Mouse (Mus musculus) midbrain, embryonic 16.5 days (tissue): Measurements from ENCODE around the gene Slc1a7. TPM values are rescaled to one million over a fixed set of nuclear protein-coding genes. Genes with fewer than 3 reads are reported as not detected.
A peak's percentile ranks its signal among the peaks of the same experiment; 100 is the strongest.

Experiments
- ATAC-seq: fragments of 200-750 bp; cut with Nextera tagmentation; 2 replicates; pipeline ENCODE4 v1.8.0; 2017; ENCODE audit warnings: moderate TSS enrichment
- H3K27ac ChIP-seq: fragments of 300-500 bp; sonication (generic); 2 replicates; pipeline ENCODE4 v1.5.1; 2014; ENCODE audit warnings: mild to moderate bottlenecking, low read length, mixed read lengths
- H3K27me3 ChIP-seq: fragments of 300-500 bp; sonication (generic); 2 replicates; pipeline ENCODE4 v1.6.1; 2014; ENCODE audit warnings: low read depth, low read length, mixed read lengths; ENCODE audit not compliant: control insufficient read depth, insufficient read depth
- H3K36me3 ChIP-seq: fragments of 300-500 bp; sonication (generic); 2 replicates; pipeline ENCODE4 v1.6.1; 2014; ENCODE audit warnings: mild to moderate bottlenecking, low read length, moderate library complexity, mixed read lengths; ENCODE audit not compliant: control insufficient read depth, insufficient read depth
- H3K4me1 ChIP-seq: fragments of 300-500 bp; sonication (generic); 2 replicates; pipeline ENCODE4 v1.6.1; 2014; ENCODE audit warnings: mild to moderate bottlenecking, low read length, mixed read lengths; ENCODE audit not compliant: control insufficient read depth, insufficient read depth
- H3K4me2 ChIP-seq: fragments of 300-500 bp; sonication (generic); 2 replicates; pipeline ENCODE4 v1.6.1; 2014; ENCODE audit warnings: mild to moderate bottlenecking, low read length, mixed read lengths
- H3K4me3 ChIP-seq: fragments of 300-500 bp; sonication (generic); 2 replicates; pipeline ENCODE4 v1.5.1; 2014; ENCODE audit warnings: low read depth, mild to moderate bottlenecking, low read length, moderate library complexity, mixed read lengths
- H3K9ac ChIP-seq: fragments of 300-500 bp; sonication (generic); 2 replicates; pipeline ENCODE4 v1.6.1; 2014; ENCODE audit warnings: low read depth, low read length, mixed read lengths
- H3K9me3 ChIP-seq: fragments of 300-500 bp; sonication (generic); replicated peaks from 2 replicates; pipeline ENCODE4 v1.6.1; 2014; ENCODE audit warnings: mild to moderate bottlenecking, low read length, mixed read lengths; ENCODE audit not compliant: control insufficient read depth, poor library complexity, severe bottlenecking
- WGBS: fragments of 180-500 bp; shearing (Covaris S2); extraction: QIAGEN DNeasy Blood & Tissue Kit; methylation state at CpG from one replicate; pipeline ENCODE4 v1.1.7; 2014; 5-methylcytosine and 5-hydroxymethylcytosine counted together
- polyA plus RNA-seq: library from polyadenylated mRNA; unstranded; fragments of >200 nt; fragmentation: Nextera tagmentation; extraction: Ambion mirVana; gene quantifications from 2 replicates; pipeline ENCODE4 v1.2.1, GENCODE M21; 2015

The Slc1a7 gene
- 0.15 TPM in 1 of 2 replicates, not detected in the other for polyA plus RNA-seq

DNA sequence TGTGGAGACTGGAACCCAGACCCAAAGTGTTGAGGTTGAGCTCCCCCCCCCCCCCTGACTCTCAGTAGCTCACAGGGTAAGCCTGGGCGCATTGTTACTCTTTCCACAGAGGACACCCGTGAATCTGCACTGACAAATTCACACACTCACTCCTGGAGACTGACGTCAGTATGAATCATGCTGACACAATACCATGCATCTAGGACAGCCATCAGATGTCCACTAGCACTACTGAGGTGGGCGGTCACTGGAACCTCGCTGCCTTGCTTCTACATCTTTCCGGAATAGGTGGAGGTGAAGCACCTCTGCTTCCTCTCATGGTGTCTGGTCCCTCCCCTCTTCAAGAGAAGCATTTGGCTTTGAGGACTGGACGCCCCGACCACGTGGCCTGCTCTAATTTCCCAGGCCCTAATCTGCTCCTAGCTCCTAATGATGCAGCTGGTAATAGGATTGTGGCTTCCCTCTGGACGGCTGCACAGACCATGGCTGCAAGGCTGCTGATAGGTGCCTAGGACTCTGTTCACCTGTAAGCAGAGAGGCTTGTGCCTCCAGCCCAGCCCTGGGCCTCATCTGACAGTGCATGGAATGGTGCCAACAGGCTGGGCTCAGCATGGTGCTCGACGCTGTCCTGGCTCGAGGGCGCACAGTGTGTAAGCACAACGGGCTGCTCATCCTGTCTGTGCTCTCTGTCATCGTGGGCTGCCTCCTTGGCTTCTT lies at the start of gene Slc1a7:
Slc1a7 (plus strand) TSS at position 367 of the 717 bp plus-strand sequence.
- Histone ChIP-seq H3K27me3 (no peaks in the 10 kb centered on the region), H3K4me1 (no peaks in the 10 kb centered on the region), H3K36me3 (no peaks in the 10 kb centered on the region), H3K9ac (no peak within 1 kb of the TSS), H3K9me3 (no peaks in the 10 kb centered on the region), H3K4me3 (no peak within 1 kb of the TSS), H3K27ac (no peak within 1 kb of the TSS), H3K4me2 (no peak within 1 kb of the TSS)
- no peak for ATAC-seq
- 68% methylated on average over 16 of the region's 16 CpGs for WGBS

DNA sequence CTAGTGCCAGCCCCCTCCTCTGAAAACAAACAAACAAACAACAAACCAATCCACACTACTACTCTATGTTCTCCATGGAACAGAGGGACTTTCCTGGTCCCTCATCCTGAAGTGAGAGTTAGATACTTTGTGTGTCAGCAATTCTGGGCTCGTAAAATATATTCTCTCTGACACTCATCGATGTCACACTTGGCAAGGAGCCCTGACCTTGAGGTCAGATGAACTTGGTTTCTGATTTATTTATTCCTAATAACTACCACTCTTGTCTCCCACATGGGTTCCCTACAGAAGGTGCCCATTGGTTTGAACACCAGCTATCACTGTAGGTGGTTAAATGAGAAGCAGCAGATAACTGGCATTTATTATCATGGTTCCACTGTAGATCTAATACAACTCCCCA lies 47.8 kb upstream of the Slc1a7 start:
- Histone ChIP-seq H3K9me3 (no peaks in the 10 kb centered on the region), H3K36me3 (no peaks in the 10 kb centered on the region), H3K27me3 (no peaks in the 10 kb centered on the region), H3K4me1 (peaks cover 12% of the 10 kb centered on the region), H3K9ac (no peak overlapping the region), H3K4me3 (no peak overlapping the region), H3K27ac (no peak overlapping the region), H3K4me2 (no peak overlapping the region)
- ATAC-seq = no peak
- 94% methylated on average over 2 of the region's 2 CpGs for whole genome bisulfite sequencing

DNA sequence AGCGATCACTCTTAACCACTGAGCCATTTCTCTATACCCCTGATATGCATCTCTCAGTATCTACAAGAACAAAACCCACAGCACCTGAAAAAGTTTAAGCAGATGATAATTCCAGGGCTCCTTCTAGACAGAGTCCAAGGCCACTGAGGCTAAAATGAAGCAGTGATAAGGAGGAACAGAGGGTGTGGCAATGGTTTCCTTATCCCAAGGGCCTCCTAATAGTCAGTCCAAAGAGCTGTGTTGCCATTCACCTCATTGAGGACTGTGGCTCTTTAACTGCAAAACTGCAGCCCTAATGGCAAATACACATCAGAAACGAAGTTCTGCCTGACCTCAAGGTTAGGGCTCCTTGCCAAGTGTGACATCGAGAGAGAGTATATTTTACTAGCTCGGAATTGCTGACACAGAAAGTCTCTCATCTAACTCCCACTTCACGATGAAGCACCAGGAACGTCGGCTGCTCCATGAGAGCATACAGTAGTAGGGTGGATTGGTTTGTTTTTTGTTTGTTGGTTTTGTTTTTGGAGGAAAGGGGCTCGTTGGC lies 46.9 kb upstream of the Slc1a7 start:
- Histone ChIP-seq H3K4me2 (no peak overlapping the region), H3K9me3 (no peaks in the 10 kb centered on the region)
- 86% methylated on average over 8 of the region's 8 CpGs for WGBS

DNA sequence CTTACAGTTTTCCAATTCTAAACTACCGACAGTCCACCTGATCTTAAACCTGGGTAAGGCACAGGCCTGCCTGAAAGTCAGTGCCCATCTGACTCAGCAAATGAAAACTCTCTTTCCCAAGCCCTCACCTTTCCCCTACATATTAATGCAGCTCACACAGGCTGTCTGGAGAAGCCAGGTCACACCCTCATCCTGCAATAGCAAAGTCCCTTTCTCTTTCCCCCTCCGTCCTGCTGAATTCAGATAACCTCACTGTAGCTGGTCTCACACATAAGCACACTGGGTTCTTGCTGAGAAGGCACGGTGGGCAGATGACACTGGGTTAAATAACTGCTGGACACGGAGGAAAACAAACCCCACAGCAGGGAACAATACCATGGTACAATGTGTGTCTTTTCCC lies 46.2 kb upstream of the Slc1a7 start:
- Histone ChIP-seq H3K4me2 (no peak overlapping the region), H3K4me3 (no peak overlapping the region), H3K9ac (no peak overlapping the region), H3K9me3 (no peaks in the 10 kb centered on the region), H3K36me3 (no peaks in the 10 kb centered on the region), H3K27ac (no peak overlapping the region), H3K4me1 (peaks cover 12% of the 10 kb centered on the region), H3K27me3 (no peaks in the 10 kb centered on the region)
- no peak for ATAC-seq
- WGBS = 54% methylated on average over 4 of the region's 4 CpGs

More for the DNA sequence above, 46.9 kb upstream of the Slc1a7 start:
- peaks cover 12% of the 10 kb centered on the region for H3K4me1 ChIP-seq
- no peak overlapping the region for H3K4me3 ChIP-seq
- H3K36me3 ChIP-seq = no peaks in the 10 kb centered on the region
- no peaks in the 10 kb centered on the region for H3K27me3 ChIP-seq
- no peak overlapping the region for H3K9ac ChIP-seq
- ATAC-seq = no peak
- no peak overlapping the region for H3K27ac ChIP-seq

DNA sequence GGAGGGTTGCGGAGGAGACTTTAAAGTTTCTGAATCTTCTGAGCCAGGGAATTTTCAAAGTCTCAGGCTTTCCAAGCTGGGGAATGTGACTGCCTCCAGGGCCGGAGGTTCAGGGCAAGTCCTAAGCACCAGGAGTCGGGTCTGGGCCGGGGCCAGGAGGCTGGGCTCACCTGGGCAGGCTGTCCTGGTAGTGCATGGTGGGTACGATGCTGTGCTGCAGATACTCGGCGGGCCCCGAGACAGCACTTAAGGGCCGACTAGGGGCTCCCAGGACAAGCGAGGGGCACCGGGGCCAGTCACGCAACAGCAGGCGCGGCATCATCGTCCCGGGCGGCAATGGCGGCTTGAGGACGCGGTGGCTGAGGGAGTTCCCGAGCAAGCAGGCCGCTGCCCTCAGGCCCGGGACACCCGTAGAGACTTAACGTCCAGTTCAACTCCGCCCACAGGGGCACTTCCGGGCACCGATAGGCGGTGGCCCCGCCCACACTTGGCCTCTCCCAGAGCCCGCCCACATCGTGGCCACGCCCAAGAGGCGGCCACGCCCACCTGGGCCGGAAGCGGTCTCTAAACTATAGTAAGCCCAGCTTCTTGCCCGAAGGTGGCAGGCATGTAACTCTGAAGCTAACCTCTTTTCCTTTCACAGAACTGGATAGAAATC lies 44.9 kb upstream of the Slc1a7 start, which contains the start of gene Cpt2:
Cpt2 (minus strand) TSS at position 466 of the 658 bp plus-strand sequence.
- peak; percentile 95 for ATAC-seq
- WGBS = 2% methylated on average over 38 of the region's 38 CpGs
- Histone ChIP-seq H3K9ac (peak within 1 kb of the TSS; percentile 87), H3K27me3 (no peaks in the 10 kb centered on the region), H3K27ac (peak within 1 kb of the TSS; percentile 55; the same call in 1 of the 2 replicates), H3K4me3 (peak within 1 kb of the TSS; percentile 63), H3K4me2 (peak within 1 kb of the TSS; percentile 90), H3K9me3 (no peaks in the 10 kb centered on the region), H3K36me3 (no peaks in the 10 kb centered on the region), H3K4me1 (peaks cover 12% of the 10 kb centered on the region)

DNA sequence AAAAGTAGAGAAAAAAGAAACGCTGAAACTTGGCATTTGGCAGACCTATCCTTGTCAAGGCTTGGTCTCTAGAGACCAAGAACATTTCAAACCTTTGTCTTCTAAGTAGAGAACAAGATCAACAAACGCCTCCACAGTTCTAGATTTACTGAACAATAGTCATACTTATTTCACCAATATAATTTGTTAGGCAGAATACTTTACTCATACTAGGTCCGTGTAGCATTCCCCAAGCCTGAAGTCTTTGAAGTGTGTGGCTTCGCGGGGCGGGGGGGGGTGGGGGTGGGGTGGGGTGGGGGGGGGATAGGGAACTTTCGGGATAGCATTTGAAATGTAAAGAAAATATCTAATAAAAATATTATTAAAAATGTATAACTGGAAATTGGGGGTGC lies 44.3 kb upstream of the Slc1a7 start:
- Histone ChIP-seq H3K27ac (no peak overlapping the region), H3K9me3 (no peaks in the 10 kb centered on the region), H3K4me2 (peak overlapping the region; percentile 90), H3K27me3 (no peaks in the 10 kb centered on the region), H3K4me1 (peaks cover 12% of the 10 kb centered on the region), H3K4me3 (peak overlapping the region; percentile 63), H3K9ac (no peak overlapping the region; the same call in 1 of the 2 replicates), H3K36me3 (no peaks in the 10 kb centered on the region)
- ATAC-seq = peak; percentile 47; the same call in 1 of the 2 replicates
- 49% methylated on average over 7 of the region's 7 CpGs for WGBS

DNA sequence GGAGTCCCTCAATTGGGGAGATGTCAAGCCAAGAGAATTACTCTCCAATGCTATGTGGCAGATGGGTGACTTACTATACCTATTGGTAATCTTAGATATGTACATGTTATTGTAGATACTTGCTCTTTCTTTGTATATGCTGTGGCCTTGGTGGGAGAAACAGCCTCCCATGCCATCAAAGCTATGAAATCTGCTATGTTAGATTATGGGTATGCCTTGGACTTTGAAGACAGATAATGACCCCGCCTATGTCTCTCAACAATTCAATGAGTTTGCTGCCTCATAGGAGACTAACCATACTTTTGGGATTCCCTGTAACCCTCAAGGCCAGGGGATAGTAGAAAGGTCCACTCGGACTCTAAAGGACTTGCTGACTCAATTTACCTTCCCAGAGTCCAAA lies 39.9 kb upstream of the Slc1a7 start:
- no peak for ATAC-seq
- Histone ChIP-seq H3K9me3 (no peaks in the 10 kb centered on the region), H3K27me3 (no peaks in the 10 kb centered on the region), H3K9ac (no peak overlapping the region), H3K4me1 (peaks cover 5% of the 10 kb centered on the region; the same call in 1 of the 2 replicates), H3K4me3 (no peak overlapping the region), H3K36me3 (no peaks in the 10 kb centered on the region), H3K27ac (no peak overlapping the region), H3K4me2 (no peak overlapping the region)
- WGBS = 70% methylated on average over 2 of the region's 2 CpGs

DNA sequence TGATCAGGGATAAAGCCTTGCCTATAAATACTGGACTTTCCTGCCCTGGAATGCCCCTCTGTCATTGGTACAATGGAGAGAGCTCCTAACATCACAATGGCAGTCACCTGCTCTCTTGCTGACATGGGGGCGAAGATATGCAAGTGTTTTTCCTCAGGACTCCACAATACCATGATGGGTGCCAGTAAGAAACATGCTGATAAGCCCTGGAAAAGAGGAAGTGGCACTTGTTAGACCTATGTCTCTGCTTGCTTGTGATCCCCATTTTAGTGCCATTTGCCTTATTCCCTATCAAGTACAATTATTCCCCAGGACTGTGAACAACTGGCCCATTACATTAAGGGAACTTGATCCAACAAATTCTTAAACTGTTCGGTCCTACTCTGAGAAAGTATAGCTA lies 39.4 kb upstream of the Slc1a7 start:
- Histone ChIP-seq H3K9me3 (no peaks in the 10 kb centered on the region), H3K36me3 (no peaks in the 10 kb centered on the region), H3K27ac (no peak overlapping the region), H3K4me1 (peaks cover 2% of the 10 kb centered on the region; the same call in 1 of the 2 replicates), H3K9ac (no peak overlapping the region), H3K27me3 (no peaks in the 10 kb centered on the region), H3K4me2 (no peak overlapping the region), H3K4me3 (no peak overlapping the region)
- no peak for ATAC-seq
- WGBS = 79% methylated on average over 2 of the region's 2 CpGs

DNA sequence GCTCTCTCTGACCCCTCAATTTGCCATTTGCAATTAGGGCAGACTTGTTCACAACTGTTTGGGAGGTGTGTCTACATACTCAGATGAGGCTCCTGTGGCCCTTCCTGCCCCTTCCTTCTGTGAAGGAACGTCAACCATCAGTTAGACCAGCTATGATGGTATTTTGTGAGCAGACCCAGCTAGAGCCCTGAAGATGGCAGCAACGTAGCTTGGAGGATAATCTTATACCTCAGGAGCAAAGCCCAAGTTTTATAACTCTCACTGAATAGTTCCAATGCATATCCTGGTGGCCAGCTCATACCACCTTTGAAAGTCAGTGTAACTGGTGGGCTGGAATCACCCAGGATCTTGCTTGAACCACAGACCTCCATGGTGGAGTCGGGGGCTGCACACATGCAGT lies 36.7 kb upstream of the Slc1a7 start:
- Histone ChIP-seq H3K4me3 (no peak overlapping the region), H3K9ac (no peak overlapping the region), H3K4me2 (no peak overlapping the region), H3K9me3 (no peaks in the 10 kb centered on the region), H3K27ac (no peak overlapping the region), H3K4me1 (no peaks in the 10 kb centered on the region), H3K27me3 (no peaks in the 10 kb centered on the region), H3K36me3 (no peaks in the 10 kb centered on the region)
- 92% methylated on average over 3 of the region's 3 CpGs for WGBS
- ATAC-seq = no peak
